Mouse (Mus musculus) 3T3-L1 (cell line): ENCODE data around the gene Zfp277.

Experiments used
- DNase-seq: peaks from one replicate; pipeline ENCODE4 v3.0.0-alpha.2; 2015; ENCODE audit warnings: low read depth, low spot score

Gene Zfp277

GRCm38 (mm10) chr12:40445648-40446449, at the start of gene Zfp277, which contains the start of gene Dock4:
Gene Zfp277 (minus strand): TSS chr12:40445902.
Gene Dock4 (plus strand): TSS chr12:40445952.
- peak; percentile 99 for DNase-seq

GRCm38 (mm10) chr12:40486047-40486837, 40.5 kb upstream of the Zfp277 start:
- DNase-seq = no peak

GRCm38 (mm10) chr12:40485210-40485609, 39.5 kb upstream of the Zfp277 start:
- DNase-seq = no peak

- no peak for DNase-seq
Measured at GRCm38 (mm10) chr12:40484224-40484623, 38.5 kb upstream of the Zfp277 start.

GRCm38 (mm10) chr12:40477621-40478452, 32.1 kb upstream of the Zfp277 start:
- no peak for DNase-seq

GRCm38 (mm10) chr12:40473709-40474108, 28.0 kb upstream of the Zfp277 start:
- no peak for DNase-seq

- DNase-seq = peak; percentile 36
Measured at GRCm38 (mm10) chr12:40471649-40472399, 26.1 kb upstream of the Zfp277 start.

GRCm38 (mm10) chr12:40469009-40469408, 23.3 kb upstream of the Zfp277 start:
- DNase-seq = no peak

- no peak for DNase-seq
Measured at GRCm38 (mm10) chr12:40468235-40468634, 22.5 kb upstream of the Zfp277 start.

GRCm38 (mm10) chr12:40464282-40464681, 18.6 kb upstream of the Zfp277 start:
- DNase-seq = no peak

- no peak for DNase-seq
Measured at GRCm38 (mm10) chr12:40463828-40464227, 18.1 kb upstream of the Zfp277 start.

- DNase-seq = no peak
Measured at GRCm38 (mm10) chr12:40462693-40463235, 17.1 kb upstream of the Zfp277 start.

- no peak for DNase-seq
Measured at GRCm38 (mm10) chr12:40459673-40460265, 14.1 kb upstream of the Zfp277 start.

GRCm38 (mm10) chr12:40458977-40459376, 13.3 kb upstream of the Zfp277 start:
- no peak for DNase-seq

GRCm38 (mm10) chr12:40456517-40456916, 10.8 kb upstream of the Zfp277 start:
- DNase-seq = no peak

GRCm38 (mm10) chr12:40449119-40449795, 3.6 kb upstream of the Zfp277 start:
- DNase-seq = no peak

GRCm38 (mm10) chr12:40447561-40448355, 2.1 kb upstream of the Zfp277 start:
- DNase-seq = no peak

GRCm38 (mm10) chr12:40446450-40447381, 1.0 kb upstream of the Zfp277 start:
- peak; percentile 56 for DNase-seq
